Mouse (Mus musculus) hematopoietic stem cell, adult 5-6 weeks (primary cell): Measurements from ENCODE around the gene Vmn2r7. TPM values are rescaled to one million over a fixed set of nuclear protein-coding genes. Genes with fewer than 3 reads are reported as not detected.
"Not testable (repeated sequence)": the region's sequence is repeated elsewhere in the genome, so short reads cannot be mapped to it uniquely, and the experiment has no call there.

Experiments used
- ATAC-seq, 2 experiments: fragments of 125-278 bp in 1 of 2; replicated peaks in 1 of 2; 2 replicates each; pipeline ENCODE4 v1.8.0; 2016 to 2017; ENCODE audit warnings: inconsistent platforms in 2 of 2, mild to moderate bottlenecking in 2 of 2, moderate number of reproducible peaks in 2 of 2, low read depth in 1 of 2, moderate TSS enrichment in 1 of 2; ENCODE audit not compliant: low FRiP score in 2 of 2, poor library complexity in 2 of 2, severe bottlenecking in 2 of 2, insufficient read depth in 1 of 2, low TSS enrichment in 1 of 2
- total RNA-seq: library from RNA; stranded (forward); fragments of 172-1452, 232-1000 nt; gene quantifications from 2 replicates; pipeline ENCODE4 v1.2.3, GENCODE M21; 2017

Vmn2r7 gene
- total RNA-seq, result not detected in 2 replicates

GRCm38 (mm10) chr3:64844665-64845064 is at the start of gene Vmn2r7:
TSS of gene Vmn2r7 (minus strand) at chr3:64844765.
- not testable (repeated sequence) for ATAC-seq

- no peak for ATAC-seq
Observed at GRCm38 (mm10) chr3:64889725-64890124, 45.2 kb upstream of the Vmn2r7 start.

- ATAC-seq, result no peak
Observed at GRCm38 (mm10) chr3:64878199-64878977, 33.8 kb upstream of the Vmn2r7 start.

- no peak for ATAC-seq
Observed at GRCm38 (mm10) chr3:64876669-64877068, 32.1 kb upstream of the Vmn2r7 start.

- peak; percentile 29 to 53; a peak in 3 of 4 replicates for ATAC-seq
Observed at GRCm38 (mm10) chr3:64842881-64843280, 1.7 kb downstream of the Vmn2r7 start.

GRCm38 (mm10) chr3:64842299-64842698 is 2.3 kb downstream of the Vmn2r7 start:
- peak; percentile 69 to 84; a peak in 3 of 4 replicates for ATAC-seq

- ATAC-seq, result no peak
Observed at GRCm38 (mm10) chr3:64831134-64831533, 13.4 kb downstream of the Vmn2r7 start.

- no peak for ATAC-seq
Observed at GRCm38 (mm10) chr3:64791245-64791591, 53.3 kb downstream of the Vmn2r7 start.

- ATAC-seq, result no peak
Observed at GRCm38 (mm10) chr3:64790509-64791244, 53.9 kb downstream of the Vmn2r7 start.

- ATAC-seq, result no peak
Observed at GRCm38 (mm10) chr3:64782901-64783300, 61.7 kb downstream of the Vmn2r7 start.

GRCm38 (mm10) chr3:64772132-64772531 is 72.4 kb downstream of the Vmn2r7 start:
- ATAC-seq, result no peak

GRCm38 (mm10) chr3:64756145-64756544 is 88.4 kb downstream of the Vmn2r7 start:
- no peak for ATAC-seq

GRCm38 (mm10) chr3:64727187-64727970 is 117.2 kb downstream of the Vmn2r7 start:
- ATAC-seq, result not testable (repeated sequence)

GRCm38 (mm10) chr3:64725736-64726135 is 118.8 kb downstream of the Vmn2r7 start:
- not testable (repeated sequence) for ATAC-seq

GRCm38 (mm10) chr3:64676069-64676468 is 168.5 kb downstream of the Vmn2r7 start:
- not testable (repeated sequence) for ATAC-seq
